Mouse (Mus musculus) myocyte (in vitro differentiated cells): ENCODE measurements at regions not wholly inside any gene's neighbourhood (a gene's known extent, or its start where the extent isn't known, plus 50 kb on each side); places are given as distances from the start of the nearest gene placed in this dataset.

Source experiments
- H3K27me3 ChIP-seq: one replicate; pipeline ENCODE4 v1.6.1; 2011; ENCODE audit not compliant: control insufficient read depth, insufficient read depth, insufficient read length
- H3K36me3 ChIP-seq: one replicate; pipeline ENCODE4 v1.6.1; 2011; ENCODE audit not compliant: control insufficient read depth, insufficient read depth
- H3K4me2 ChIP-seq: one replicate; pipeline ENCODE4 v1.6.1; 2011; ENCODE audit warnings: low read depth, control low read depth
- H3K4me3 ChIP-seq: one replicate; pipeline ENCODE4 v1.5.1; 2011; ENCODE audit warnings: mild to moderate bottlenecking, control low read depth, moderate library complexity
- H3K79me2 ChIP-seq: one replicate; pipeline ENCODE4 v1.6.1; 2011; ENCODE audit not compliant: control insufficient read depth, insufficient read depth
- H3ac ChIP-seq: one replicate; pipeline ENCODE4 v1.6.1; 2011; ENCODE audit not compliant: control insufficient read depth, insufficient read length
- CEBPB ChIP-seq: IDR thresholded peaks from 2 replicates; pipeline ENCODE4 v1.6.1; 2011; ENCODE audit warnings: mild to moderate bottlenecking, moderate library complexity; ENCODE audit not compliant: poor library complexity, insufficient read depth, severe bottlenecking
- E2F4 ChIP-seq: IDR thresholded peaks from one replicate; pipeline ENCODE4 v1.6.1; 2011; ENCODE audit warnings: mild to moderate bottlenecking, control low read depth, moderate library complexity; ENCODE audit not compliant: insufficient read depth
- MAX ChIP-seq: IDR thresholded peaks from one replicate; pipeline ENCODE4 v1.6.1; 2011; ENCODE audit warnings: low read depth, mild to moderate bottlenecking, control low read depth
- MYOD1 ChIP-seq, 3 experiments: IDR thresholded peaks; one replicate each; pipeline ENCODE4 v1.6.1; 2011; ENCODE audit warnings: control low read depth in 2 of 3, low read depth in 2 of 3, mild to moderate bottlenecking in 2 of 3, moderate library complexity in 1 of 3; ENCODE audit not compliant: insufficient read length in 2 of 3, control insufficient read depth in 1 of 3
- MYOG ChIP-seq, 3 experiments: IDR thresholded peaks; one replicate each; pipeline ENCODE4 v1.6.1; 2011; ENCODE audit warnings: control low read depth in 2 of 3, low read depth in 2 of 3, mild to moderate bottlenecking in 2 of 3; ENCODE audit not compliant: insufficient read length in 2 of 3, control insufficient read depth in 1 of 3, insufficient read depth in 1 of 3
- POLR2A ChIP-seq: IDR thresholded peaks from one replicate; pipeline ENCODE4 v1.6.1; 2011; ENCODE audit warnings: low read depth, mild to moderate bottlenecking, control low read depth, moderate library complexity; ENCODE audit not compliant: insufficient read length
- POLR2AphosphoS2 ChIP-seq: IDR thresholded peaks from one replicate; pipeline ENCODE4 v1.6.1; 2011; ENCODE audit warnings: low read depth, control low read depth; ENCODE audit not compliant: insufficient read length
- REST ChIP-seq: IDR thresholded peaks from one replicate; pipeline ENCODE4 v1.6.1; 2011; ENCODE audit warnings: mild to moderate bottlenecking, control low read depth, moderate library complexity; ENCODE audit not compliant: insufficient read depth, insufficient read length
- SRF ChIP-seq: IDR thresholded peaks from one replicate; pipeline ENCODE4 v1.6.1; 2011; ENCODE audit warnings: low read depth; ENCODE audit not compliant: control insufficient read depth, insufficient read length
- TCF12 ChIP-seq: IDR thresholded peaks from one replicate; pipeline ENCODE4 v1.6.1; 2011; ENCODE audit warnings: mild to moderate bottlenecking, control low read depth; ENCODE audit not compliant: poor library complexity, insufficient read depth, severe bottlenecking
- TCF3 ChIP-seq: IDR thresholded peaks from one replicate; pipeline ENCODE4 v1.6.1; 2011; ENCODE audit warnings: low read depth, control low read depth; ENCODE audit not compliant: insufficient read length
- USF1 ChIP-seq: IDR thresholded peaks from one replicate; pipeline ENCODE4 v1.6.1; 2011; ENCODE audit warnings: low read depth, mild to moderate bottlenecking, control low read depth, moderate library complexity

DNA sequence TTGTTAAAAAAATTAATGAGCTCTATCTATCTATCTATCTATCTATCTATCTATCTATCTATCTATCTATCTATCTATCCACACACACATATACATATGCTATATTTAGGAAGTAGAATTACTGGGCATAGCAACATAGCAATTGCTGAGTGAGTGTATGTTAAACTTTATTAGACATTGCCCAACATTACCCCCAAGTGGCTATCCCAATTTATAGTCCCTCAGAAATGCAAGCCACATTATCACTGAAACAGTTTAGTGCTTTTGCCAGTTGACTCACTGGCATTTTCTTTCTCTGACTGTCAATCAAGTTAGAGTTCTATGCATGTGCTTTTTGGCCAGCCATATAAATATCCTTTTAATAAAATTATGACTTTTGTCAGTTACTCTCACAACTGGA lies 302.3 kb upstream of the Gm21798 start:
- TF ChIP-seq REST: no peak
- TF ChIP-seq MYOG (IDR thresholded peaks at IDR 0.05; ENCODE audit: control insufficient read depth in 1 of 3, insufficient read depth in 1 of 3, insufficient read length in 2 of 3, low read depth in 2 of 3): no peak
- TF ChIP-seq CEBPB: peak; percentile 52; the same call in 1 of the 2 replicates
- no peak for TF ChIP-seq USF1
- no peak for TF ChIP-seq TCF3
- TF ChIP-seq SRF: no peak
- TF ChIP-seq POLR2AphosphoS2: no peak
- H3K4me3 ChIP-seq: no peak overlapping the region
- H3K4me2 ChIP-seq: no peak overlapping the region
- H3K79me2 ChIP-seq: no peaks in the 10 kb centered on the region
- H3ac ChIP-seq: no peak overlapping the region
- H3K27me3 ChIP-seq: no peaks in the 10 kb centered on the region
- H3K36me3 ChIP-seq: no peaks in the 10 kb centered on the region

DNA sequence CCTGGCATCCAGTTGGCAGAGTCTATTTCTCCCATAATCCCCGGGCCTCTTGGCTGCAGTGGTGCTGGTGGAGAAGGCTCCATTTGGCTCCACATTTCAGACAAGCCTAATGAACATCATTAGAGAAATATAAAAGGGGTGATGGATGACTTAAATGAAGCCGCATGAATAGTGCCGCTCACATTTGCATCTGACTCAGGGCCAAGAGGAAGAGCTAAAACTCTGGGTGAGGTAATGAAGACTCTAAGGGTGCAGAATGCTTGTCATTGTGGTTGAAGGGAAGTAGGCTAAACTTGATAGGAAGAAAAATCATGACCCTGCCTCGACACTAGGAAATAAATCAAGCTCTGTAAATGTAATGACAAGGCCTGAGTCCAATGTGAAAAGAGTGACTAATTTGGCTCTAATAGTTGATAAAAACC lies 298.3 kb upstream of the Gm21798 start:
- Histone ChIP-seq H3ac (no peak overlapping the region), H3K79me2 (no peaks in the 10 kb centered on the region), H3K4me3 (no peak overlapping the region), H3K4me2 (peak overlapping the region; percentile 21), H3K27me3 (no peaks in the 10 kb centered on the region), H3K36me3 (no peaks in the 10 kb centered on the region)
- TF ChIP-seq MYOD1 (IDR thresholded peaks at IDR 0.05; ENCODE audit: control insufficient read depth in 1 of 3, insufficient read length in 2 of 3, low read depth in 2 of 3): no peak

DNA sequence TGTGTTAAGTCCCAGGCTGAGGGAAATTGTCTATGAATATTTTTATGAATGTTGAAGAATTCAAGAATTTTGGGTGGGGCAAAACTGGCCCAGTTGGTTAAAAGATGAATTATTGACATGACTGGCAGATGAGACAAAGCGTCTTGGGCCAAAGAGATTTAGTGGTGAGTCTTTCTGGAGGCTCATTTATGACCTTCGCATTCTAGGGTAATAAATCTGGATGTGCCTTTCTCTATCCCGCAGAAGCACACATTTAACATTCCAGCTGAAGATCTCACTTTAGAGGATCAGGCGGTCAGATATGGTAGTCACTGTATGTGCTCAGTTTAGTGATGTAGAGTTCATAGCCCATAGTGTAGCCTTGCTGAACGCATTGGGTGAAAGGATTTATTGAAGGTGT lies 296.9 kb upstream of the Gm21798 start:
- peak overlapping the region; percentile 25 for H3K4me2 ChIP-seq
- no peaks in the 10 kb centered on the region for H3K27me3 ChIP-seq
- no peaks in the 10 kb centered on the region for H3K79me2 ChIP-seq
- no peak overlapping the region for H3K4me3 ChIP-seq
- H3K36me3 ChIP-seq: no peaks in the 10 kb centered on the region
- TF ChIP-seq SRF (no peak), POLR2AphosphoS2 (no peak), MYOG (IDR thresholded peaks at IDR 0.05; ENCODE audit: control insufficient read depth in 1 of 3, insufficient read depth in 1 of 3, insufficient read length in 2 of 3, low read depth in 2 of 3) (no peak), TCF3 (no peak), MAX (peak; percentile 48)
- H3ac ChIP-seq: no peak overlapping the region

DNA sequence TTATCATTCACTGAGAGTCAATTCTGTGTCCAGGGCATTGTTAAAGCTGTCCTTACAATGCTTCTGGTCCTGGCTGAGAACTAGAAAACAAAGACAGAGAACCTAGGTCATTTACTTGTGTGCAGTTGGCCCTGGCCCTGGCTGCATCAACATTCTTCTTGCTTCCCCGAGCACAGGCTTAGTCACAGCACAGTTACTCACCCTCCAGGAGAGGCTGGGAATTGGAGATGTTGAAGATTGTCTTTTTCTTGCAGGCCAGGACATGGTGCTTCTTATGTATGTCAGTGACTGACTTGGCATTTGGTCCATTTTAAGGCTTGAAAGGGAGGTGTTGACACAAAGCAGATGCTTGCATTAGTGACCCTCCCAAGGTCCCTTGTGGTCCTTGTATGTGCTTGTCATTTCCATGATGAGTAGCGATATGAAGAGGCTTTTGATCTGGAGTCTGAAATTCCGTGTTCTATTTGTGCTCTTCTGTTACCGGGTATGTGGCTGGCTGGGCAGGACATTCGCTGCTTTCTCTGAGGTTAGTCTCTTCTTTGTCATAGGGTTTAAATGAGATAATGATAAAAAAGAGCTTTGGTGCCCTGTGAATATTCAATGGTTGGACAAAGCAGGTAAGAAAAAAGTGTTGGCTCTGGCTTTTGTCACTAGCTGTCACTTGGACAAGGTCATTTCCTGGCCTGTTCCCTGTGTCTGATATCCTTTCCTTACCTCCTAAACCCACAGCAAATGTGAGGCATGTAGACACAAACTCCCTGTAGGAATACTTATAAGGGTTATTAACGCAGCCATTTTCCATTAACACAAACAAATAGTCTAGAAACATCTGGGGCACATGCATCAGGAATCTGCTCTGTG lies 285.0 kb upstream of the Gm21798 start:
- Histone ChIP-seq H3K27me3 (no peaks in the 10 kb centered on the region), H3K36me3 (no peaks in the 10 kb centered on the region), H3K4me2 (no peak overlapping the region), H3K4me3 (no peak overlapping the region), H3ac (no peak overlapping the region), H3K79me2 (no peaks in the 10 kb centered on the region)
- TF ChIP-seq POLR2A (no peak), SRF (no peak), CEBPB (no peak), POLR2AphosphoS2 (no peak), USF1 (no peak), TCF3 (no peak), MYOD1 (IDR thresholded peaks at IDR 0.05; ENCODE audit: control insufficient read depth in 1 of 3, insufficient read length in 2 of 3, low read depth in 2 of 3) (no peak), REST (no peak), MYOG (IDR thresholded peaks at IDR 0.05; ENCODE audit: control insufficient read depth in 1 of 3, insufficient read depth in 1 of 3, insufficient read length in 2 of 3, low read depth in 2 of 3) (no peak), E2F4 (no peak), TCF12 (no peak), MAX (no peak)

DNA sequence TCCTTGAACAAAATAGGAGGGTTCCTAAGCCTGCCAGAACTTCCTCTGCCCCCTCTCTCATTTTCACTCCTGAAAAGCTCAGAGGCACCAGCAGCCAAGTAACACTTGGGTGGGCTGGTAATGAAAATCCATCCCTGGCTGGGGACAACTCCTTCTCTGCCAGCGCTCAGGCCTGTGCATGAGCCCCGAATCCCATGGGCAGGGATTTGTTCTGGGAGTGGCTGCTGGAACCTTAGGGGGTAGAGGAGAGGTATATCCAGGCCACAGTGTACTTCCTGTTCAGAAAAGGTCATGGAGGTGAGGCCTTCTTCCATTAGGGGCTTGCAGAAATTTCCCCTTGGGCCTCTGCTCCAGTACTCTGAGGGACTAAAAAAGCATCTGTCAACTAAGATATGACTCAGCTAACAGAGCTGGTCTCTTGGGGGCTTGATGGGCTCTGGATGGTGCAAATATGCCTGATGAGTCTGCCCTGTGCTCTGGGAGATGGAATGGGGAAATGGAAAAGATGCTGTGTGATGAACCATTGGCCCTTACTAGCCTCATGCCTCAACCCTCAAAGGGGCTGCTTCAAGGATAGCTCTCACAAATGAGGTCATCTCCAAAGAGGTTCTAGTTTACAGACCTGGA lies 284.2 kb upstream of the Gm21798 start:
- TF ChIP-seq TCF12 (no peak), POLR2A (no peak), SRF (no peak), MAX (no peak), TCF3 (no peak), E2F4 (no peak), REST (no peak), MYOD1 (IDR thresholded peaks at IDR 0.05; ENCODE audit: control insufficient read depth in 1 of 3, insufficient read length in 2 of 3, low read depth in 2 of 3) (no peak), MYOG (IDR thresholded peaks at IDR 0.05; ENCODE audit: control insufficient read depth in 1 of 3, insufficient read depth in 1 of 3, insufficient read length in 2 of 3, low read depth in 2 of 3) (no peak), USF1 (no peak), POLR2AphosphoS2 (no peak), CEBPB (no peak)
- Histone ChIP-seq H3K27me3 (no peaks in the 10 kb centered on the region), H3K4me2 (peak overlapping the region; percentile 1), H3ac (no peak overlapping the region), H3K36me3 (no peaks in the 10 kb centered on the region), H3K79me2 (no peaks in the 10 kb centered on the region), H3K4me3 (no peak overlapping the region)
